Mouse (Mus musculus): ENCODE results near the gene Olfr248. TPM values are rescaled to one million over a fixed set of nuclear protein-coding genes. Genes with fewer than 3 reads are reported as not detected.
"Not testable (repeated sequence)": the region's sequence is repeated elsewhere in the genome, so short reads cannot be mapped to it uniquely, and the experiment has no call there.

The Olfr248 gene
- not detected in 2 replicates for polyA plus RNA-seq (2016; fragmentation: Nextera tagmentation; extraction: Ambion mirVana)

GRCm38 (mm10) chr1:174390746-174391145 is at the start of gene Olfr248:
Gene Olfr248 (plus strand): TSS chr1:174391046.
- Histone ChIP-seq H3K4me1 (no peaks in the 10 kb centered on the region), H3K27ac (replicated peaks) (no peak within 1 kb of the TSS), H3K27me3 (ENCODE audit: low read depth, poor library complexity, severe bottlenecking) (no peaks in the 10 kb centered on the region), H3K4me3 (no peak within 1 kb of the TSS), H3K9me3 (replicated peaks) (no peaks in the 10 kb centered on the region), H3K36me3 (no peaks in the 10 kb centered on the region)
- 91% methylated on average over 2 of the region's 2 CpGs for WGBS
- DNase-seq (ENCODE audit: low spot score), result no peak

DNA sequence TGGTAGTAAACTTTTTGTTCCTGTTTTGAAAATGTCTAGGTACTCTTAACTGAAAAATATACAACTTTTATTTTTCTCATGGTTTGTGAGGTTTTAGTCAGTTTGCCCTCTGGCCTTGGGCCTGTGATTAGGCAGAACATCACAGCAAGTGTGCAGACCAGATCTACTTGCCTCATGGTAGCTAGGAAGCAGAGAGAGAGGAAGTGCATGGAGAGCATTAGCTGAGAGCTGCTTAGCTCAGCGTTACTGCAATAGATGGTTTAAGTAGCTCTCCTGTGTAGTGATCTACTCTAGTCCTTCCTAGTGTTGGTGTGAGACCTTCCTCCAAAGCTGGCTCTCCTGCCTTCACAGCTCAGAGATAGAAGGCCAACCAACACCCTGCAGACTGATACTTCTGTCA is 37.2 kb upstream of the Olfr248 start:
- not testable (repeated sequence) for H3K27ac ChIP-seq (replicated peaks); H3K4me3 ChIP-seq; H3K9me3 ChIP-seq (replicated peaks); H3K36me3 ChIP-seq; H3K27me3 ChIP-seq (ENCODE audit: low read depth, poor library complexity, severe bottlenecking); DNase-seq (ENCODE audit: low spot score); H3K4me1 ChIP-seq
- 70% methylated on average over 1 of the region's 1 CpGs for WGBS

DNA sequence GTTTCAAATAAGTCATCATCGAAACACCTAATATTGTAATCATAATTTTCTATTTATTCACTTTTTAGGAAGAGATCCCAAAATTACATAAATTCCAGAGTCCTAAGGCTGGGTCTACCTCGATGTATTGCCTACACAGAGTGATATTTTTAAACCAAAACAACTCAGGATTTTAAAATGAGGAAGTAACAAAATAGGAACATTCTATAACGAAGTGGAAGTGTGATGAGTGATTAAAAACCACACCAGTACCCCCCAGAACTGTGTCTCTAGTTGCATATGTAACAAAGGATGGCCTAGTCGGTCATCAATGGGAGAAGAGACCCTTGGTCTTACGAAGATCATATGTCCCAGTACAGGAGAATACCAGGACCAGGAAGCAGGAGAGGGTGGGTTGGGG is 36.2 kb upstream of the Olfr248 start:
- no peaks in the 10 kb centered on the region for H3K4me1 ChIP-seq
- WGBS, result 80% methylated on average over 5 of the region's 5 CpGs
- H3K36me3 ChIP-seq, result no peaks in the 10 kb centered on the region
- H3K9me3 ChIP-seq (replicated peaks), result no peaks in the 10 kb centered on the region
- DNase-seq (ENCODE audit: low spot score), result no peak
- H3K27ac ChIP-seq (replicated peaks), result no peak overlapping the region
- no peaks in the 10 kb centered on the region for H3K27me3 ChIP-seq (ENCODE audit: low read depth, poor library complexity, severe bottlenecking)
- H3K4me3 ChIP-seq, result no peak overlapping the region

GRCm38 (mm10) chr1:174364882-174365451 is 25.9 kb upstream of the Olfr248 start, which contains the start of gene Olfr417:
Gene Olfr417 (plus strand): TSS chr1:174365122.
- H3K36me3 ChIP-seq, result no peaks in the 10 kb centered on the region
- no peak within 1 kb of the TSS for H3K27ac ChIP-seq (replicated peaks)
- 81% methylated on average over 2 of the region's 2 CpGs for WGBS
- DNase-seq (ENCODE audit: low spot score), result no peak
- H3K27me3 ChIP-seq (ENCODE audit: low read depth, poor library complexity, severe bottlenecking), result no peaks in the 10 kb centered on the region
- H3K4me3 ChIP-seq, result no peak within 1 kb of the TSS
- no peaks in the 10 kb centered on the region for H3K9me3 ChIP-seq (replicated peaks)
- no peaks in the 10 kb centered on the region for H3K4me1 ChIP-seq

- no peaks in the 10 kb centered on the region for H3K27me3 ChIP-seq (ENCODE audit: low read depth, poor library complexity, severe bottlenecking)
- H3K9me3 ChIP-seq (replicated peaks), result no peaks in the 10 kb centered on the region
- no peak for DNase-seq (ENCODE audit: low spot score)
- H3K4me1 ChIP-seq, result no peaks in the 10 kb centered on the region
- H3K27ac ChIP-seq (replicated peaks), result no peak overlapping the region
- 89% methylated on average over 3 of the region's 3 CpGs for WGBS
- no peaks in the 10 kb centered on the region for H3K36me3 ChIP-seq
- no peak overlapping the region for H3K4me3 ChIP-seq
Observed at GRCm38 (mm10) chr1:174373799-174374198, 17.0 kb upstream of the Olfr248 start.

DNA sequence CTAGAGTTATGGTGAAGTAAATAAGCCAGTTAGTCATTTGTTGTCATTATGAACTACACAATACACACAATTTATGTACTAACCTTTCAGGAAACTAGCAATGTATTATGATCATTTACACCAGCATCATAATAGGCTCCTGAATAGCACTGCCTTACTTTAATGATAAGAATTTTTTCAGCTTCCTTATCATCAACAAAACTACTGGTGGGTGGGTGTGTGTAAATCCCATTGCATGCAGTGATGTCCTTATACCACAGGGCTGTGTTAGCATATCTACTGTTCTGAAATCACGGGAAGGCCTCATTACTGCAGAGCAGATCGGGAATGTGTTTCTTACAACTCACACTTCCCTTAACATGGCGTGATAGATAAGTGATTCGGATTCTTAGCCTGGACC is 32.1 kb downstream of the Olfr248 start:
- WGBS, result 89% methylated on average over 4 of the region's 4 CpGs
- Histone ChIP-seq H3K9me3 (replicated peaks) (no peaks in the 10 kb centered on the region), H3K27ac (replicated peaks) (no peak overlapping the region), H3K4me3 (no peak overlapping the region), H3K27me3 (ENCODE audit: low read depth, poor library complexity, severe bottlenecking) (no peaks in the 10 kb centered on the region), H3K4me1 (no peaks in the 10 kb centered on the region), H3K36me3 (no peaks in the 10 kb centered on the region)
- no peak for DNase-seq (ENCODE audit: low spot score)

DNA sequence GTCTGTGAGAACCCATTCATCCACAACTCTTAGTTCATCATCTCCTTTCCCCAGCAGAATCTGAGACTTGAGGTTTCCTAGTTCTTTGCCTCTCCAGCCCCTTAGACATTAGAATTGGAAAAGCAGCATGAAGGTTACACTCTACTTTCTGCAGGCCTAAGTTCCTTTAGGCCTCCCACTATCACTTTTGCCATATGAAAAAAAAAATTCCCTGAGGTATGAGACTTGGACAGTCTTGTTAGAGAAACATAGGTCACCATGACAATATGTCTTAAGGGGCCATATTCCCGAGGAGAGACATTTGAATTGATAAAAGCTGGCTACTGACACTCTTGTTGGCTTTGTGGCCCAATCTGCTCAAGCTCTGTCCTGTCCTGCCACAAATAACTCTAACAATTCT is 32.9 kb downstream of the Olfr248 start, which contains the start of gene Olfr414:
TSS of gene Olfr414 (plus strand) at position 301 of the 400 bp plus-strand sequence.
- H3K4me1 ChIP-seq, result no peaks in the 10 kb centered on the region
- H3K9me3 ChIP-seq (replicated peaks), result no peaks in the 10 kb centered on the region
- H3K27me3 ChIP-seq (ENCODE audit: low read depth, poor library complexity, severe bottlenecking), result no peaks in the 10 kb centered on the region
- no peak for DNase-seq (ENCODE audit: low spot score)
- 74% methylated on average over 1 of the region's 1 CpGs for WGBS
- no peak within 1 kb of the TSS for H3K4me3 ChIP-seq
- H3K27ac ChIP-seq (replicated peaks), result no peak within 1 kb of the TSS
- no peaks in the 10 kb centered on the region for H3K36me3 ChIP-seq

- Histone ChIP-seq H3K9me3 (replicated peaks) (no peaks in the 10 kb centered on the region), H3K36me3 (no peaks in the 10 kb centered on the region), H3K27me3 (ENCODE audit: low read depth, poor library complexity, severe bottlenecking) (no peaks in the 10 kb centered on the region), H3K4me3 (no peak overlapping the region), H3K27ac (replicated peaks) (no peak overlapping the region), H3K4me1 (no peaks in the 10 kb centered on the region)
- WGBS, result 66% methylated on average over 3 of the region's 3 CpGs
- no peak for DNase-seq (ENCODE audit: low spot score)
Observed at GRCm38 (mm10) chr1:174426180-174426986, 35.5 kb downstream of the Olfr248 start.

- H3K36me3 ChIP-seq, result no peaks in the 10 kb centered on the region
- no peaks in the 10 kb centered on the region for H3K4me1 ChIP-seq
- no peak overlapping the region for H3K4me3 ChIP-seq
- 90% methylated on average over 1 of the region's 1 CpGs for WGBS
- no peak overlapping the region for H3K27ac ChIP-seq (replicated peaks)
- no peaks in the 10 kb centered on the region for H3K9me3 ChIP-seq (replicated peaks)
- no peaks in the 10 kb centered on the region for H3K27me3 ChIP-seq (ENCODE audit: low read depth, poor library complexity, severe bottlenecking)
- no peak for DNase-seq (ENCODE audit: low spot score)
Observed at GRCm38 (mm10) chr1:174427402-174427801, 36.6 kb downstream of the Olfr248 start.

- 90% methylated on average over 2 of the region's 2 CpGs for WGBS
- no peak overlapping the region for H3K27ac ChIP-seq (replicated peaks)
- H3K9me3 ChIP-seq (replicated peaks), result no peaks in the 10 kb centered on the region
- H3K4me3 ChIP-seq, result no peak overlapping the region
- H3K27me3 ChIP-seq (ENCODE audit: low read depth, poor library complexity, severe bottlenecking), result no peaks in the 10 kb centered on the region
- no peak for DNase-seq (ENCODE audit: low spot score)
- no peaks in the 10 kb centered on the region for H3K36me3 ChIP-seq
- H3K4me1 ChIP-seq, result no peaks in the 10 kb centered on the region
Observed at GRCm38 (mm10) chr1:174428407-174428806, 37.6 kb downstream of the Olfr248 start.

- H3K27ac ChIP-seq (replicated peaks), result no peak overlapping the region
- WGBS, result 78% methylated on average over 1 of the region's 1 CpGs
- H3K27me3 ChIP-seq (ENCODE audit: low read depth, poor library complexity, severe bottlenecking), result no peaks in the 10 kb centered on the region
- DNase-seq (ENCODE audit: low spot score), result no peak
- H3K36me3 ChIP-seq, result no peaks in the 10 kb centered on the region
- no peaks in the 10 kb centered on the region for H3K9me3 ChIP-seq (replicated peaks)
- no peaks in the 10 kb centered on the region for H3K4me1 ChIP-seq
- no peak overlapping the region for H3K4me3 ChIP-seq
Observed at GRCm38 (mm10) chr1:174434121-174434520, 43.3 kb downstream of the Olfr248 start.

Data from midbrain, embryonic 10.5 days (tissue).